Mouse (Mus musculus): ENCODE measurements around the gene Cacna2d2.

DNA sequence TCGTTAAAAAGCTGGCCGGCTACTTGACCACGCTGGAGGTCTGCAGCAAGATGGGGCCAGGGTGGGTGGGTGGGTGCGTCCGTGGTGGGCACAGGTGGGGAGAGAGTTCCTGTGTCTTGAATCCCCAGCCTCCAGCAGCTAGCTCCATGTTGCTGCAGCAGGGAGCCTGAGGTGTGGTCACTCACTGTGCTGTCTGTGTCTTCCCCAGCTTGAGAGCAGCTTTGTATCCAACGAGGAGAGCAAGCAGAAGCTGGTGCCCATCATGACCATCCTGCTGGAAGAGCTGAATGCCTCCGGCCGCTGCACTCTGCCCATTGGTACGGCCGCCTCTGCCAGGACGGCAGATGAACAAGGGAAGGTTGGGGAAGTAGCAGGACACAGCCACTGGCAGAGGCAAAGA lies 143.9 kb downstream of the Cacna2d2 start:
- TF ChIP-seq CTCF (conservative IDR thresholded peaks at IDR 0.05; ENCODE audit: low read length) (no peak), POU5F1 (IDR thresholded peaks at IDR 0.05; ENCODE audit: borderline replicate concordance, low read length) (no peak)
